Mouse (Mus musculus): Measurements from ENCODE around the gene Tmem209. TPM values are rescaled to one million over a fixed set of nuclear protein-coding genes. Genes with fewer than 3 reads are reported as not detected.
A peak's percentile ranks its signal among the peaks of the same experiment; 100 is the strongest.

The Tmem209 gene
- polyA plus RNA-seq, 1 experiment from 2014 or later: 12.6 TPM

DNA sequence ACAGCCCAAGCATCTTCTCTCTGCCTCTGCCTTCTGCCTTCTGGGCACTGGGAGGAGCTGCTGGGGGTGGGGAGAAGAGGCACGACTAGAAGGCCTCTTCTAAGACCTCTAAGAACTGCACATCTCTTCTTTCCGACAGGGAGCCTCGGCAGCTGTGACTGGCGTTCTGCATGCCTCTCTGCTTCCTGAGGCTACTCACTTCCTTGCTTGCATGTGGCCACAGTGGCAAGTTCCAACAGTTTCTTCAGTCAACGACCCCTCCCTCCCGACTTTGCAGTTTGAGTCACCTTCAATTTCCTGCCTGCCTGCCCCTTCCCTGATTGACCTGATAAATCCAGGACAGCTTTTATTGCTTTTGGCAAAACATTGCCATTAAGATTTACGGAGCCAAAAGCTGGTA is 46.8 kb downstream of the Tmem209 start:
- Histone ChIP-seq H3K4me3 (ENCODE audit: low read depth, low read length) (no peak overlapping the region), H3K27ac (ENCODE audit: low read depth) (no peak overlapping the region), H3K9ac (replicated peaks) (no peak overlapping the region), H3K36me3 (replicated peaks; ENCODE audit: insufficient read depth, low read length) (no peaks in the 10 kb centered on the region), H3K4me2 (ENCODE audit: low read depth, low read length) (no peak overlapping the region), H3K27me3 (ENCODE audit: insufficient read depth, low read length) (peaks cover 7% of the 10 kb centered on the region; the same call in 1 of the 2 replicates), H3K9me3 (ENCODE audit: low read length) (no peaks in the 10 kb centered on the region), H3K4me1 (ENCODE audit: insufficient read depth) (peaks cover 21% of the 10 kb centered on the region)
- WGBS (ENCODE audit: insufficient replicate concordance): 25% methylated on average over 7 of the region's 7 CpGs
- no peak for DNase-seq
- no peak for ATAC-seq
- TF ChIP-seq CTCF (IDR thresholded peaks at IDR 0.05; ENCODE audit: low read depth): no peak
- TF ChIP-seq EP300 (IDR thresholded peaks at IDR 0.05; ENCODE audit: low read depth): no peak

DNA sequence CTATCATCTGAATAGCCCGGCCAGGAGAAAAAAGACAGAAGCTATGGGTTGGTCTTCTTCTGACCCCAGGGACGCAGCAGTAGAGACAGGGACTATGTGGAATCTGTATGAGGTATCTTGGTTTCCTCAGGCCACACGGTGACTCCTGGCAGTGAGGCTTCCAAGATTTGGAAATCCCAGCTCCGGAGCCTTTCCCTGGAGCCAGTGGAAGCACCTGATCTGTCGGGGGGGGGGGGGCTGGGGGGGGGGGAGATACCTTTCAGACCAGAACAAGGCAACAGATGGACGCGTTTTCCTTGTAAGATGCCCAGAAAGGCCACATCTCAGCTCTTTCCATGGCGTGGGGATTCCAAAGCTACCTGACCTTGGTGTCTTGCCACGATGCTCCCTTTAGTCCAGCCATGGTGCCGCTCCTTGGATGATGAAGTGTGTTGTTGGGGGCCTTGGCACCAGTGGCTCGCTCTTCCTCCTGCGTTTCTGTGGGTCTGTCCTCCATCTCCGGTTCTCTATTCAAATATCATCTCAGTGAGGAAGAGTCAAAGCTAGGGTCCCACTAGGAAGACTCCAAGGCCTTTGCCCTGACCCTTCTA is 47.7 kb downstream of the Tmem209 start:
- no peaks in the 10 kb centered on the region for H3K9me3 ChIP-seq (ENCODE audit: low read length)
- ATAC-seq (no peak), DNase-seq (no peak)
- 68% methylated on average over 12 of the region's 13 CpGs for WGBS (ENCODE audit: insufficient replicate concordance)
- H3K4me3 ChIP-seq (ENCODE audit: low read depth, low read length): no peak overlapping the region
- no peak overlapping the region for H3K4me2 ChIP-seq (ENCODE audit: low read depth, low read length)
- no peak overlapping the region for H3K27ac ChIP-seq (ENCODE audit: low read depth)
- no peak overlapping the region for H3K9ac ChIP-seq (replicated peaks)
- peaks cover 21% of the 10 kb centered on the region for H3K4me1 ChIP-seq (ENCODE audit: insufficient read depth)
- H3K36me3 ChIP-seq (replicated peaks; ENCODE audit: insufficient read depth, low read length): no peaks in the 10 kb centered on the region
- no peak for TF ChIP-seq CTCF (IDR thresholded peaks at IDR 0.05; ENCODE audit: low read depth)
- no peak for TF ChIP-seq EP300 (IDR thresholded peaks at IDR 0.05; ENCODE audit: low read depth)
- peaks cover 7% of the 10 kb centered on the region; the same call in 1 of the 2 replicates for H3K27me3 ChIP-seq (ENCODE audit: insufficient read depth, low read length)

DNA sequence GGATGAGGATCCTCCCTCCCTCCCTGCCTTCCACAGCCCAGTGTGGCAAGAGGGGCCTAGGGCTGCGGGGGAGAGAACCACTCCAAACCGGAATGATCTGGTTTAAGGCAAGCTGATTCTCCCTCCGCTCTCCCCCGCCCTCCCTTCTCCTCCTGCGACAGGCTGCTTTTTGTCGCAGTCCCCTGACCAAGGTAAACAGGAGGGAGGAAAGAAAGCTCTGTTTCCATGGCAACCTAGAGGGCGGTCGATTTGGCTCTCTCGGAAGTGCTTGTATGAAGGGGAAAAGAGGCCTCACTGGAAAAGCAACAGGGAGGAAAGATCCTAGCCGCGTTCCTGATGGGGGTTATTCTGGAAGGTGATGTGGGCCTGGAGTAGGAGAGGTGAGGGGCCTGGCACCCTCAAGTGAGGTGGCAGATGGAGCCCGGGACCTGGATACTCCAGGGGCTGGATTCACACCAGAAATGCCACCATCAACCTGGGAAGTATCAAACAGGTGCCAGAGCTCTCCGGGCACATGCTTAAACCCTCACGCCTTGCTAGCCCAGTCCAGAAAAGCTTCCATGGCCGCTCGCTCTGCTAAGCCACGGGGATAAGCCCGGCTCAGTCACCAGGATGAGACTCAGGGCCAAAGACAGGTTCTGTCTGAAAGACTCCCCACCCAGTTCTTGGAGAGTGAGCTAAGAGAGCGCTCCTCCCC is 48.7 kb downstream of the Tmem209 start:
- H3K4me1 ChIP-seq (ENCODE audit: insufficient read depth): peaks cover 21% of the 10 kb centered on the region
- H3K9ac ChIP-seq (replicated peaks): no peak overlapping the region
- DNase-seq (peak; percentile 68), ATAC-seq (peak; percentile 88)
- no peak overlapping the region for H3K4me3 ChIP-seq (ENCODE audit: low read depth, low read length)
- no peaks in the 10 kb centered on the region for H3K9me3 ChIP-seq (ENCODE audit: low read length)
- H3K27ac ChIP-seq (ENCODE audit: low read depth): 0 out of 2 replicates have a peak overlapping the region, but pooled peaks have one; percentile 16
- H3K27me3 ChIP-seq (ENCODE audit: insufficient read depth, low read length): peaks cover 7% of the 10 kb centered on the region; the same call in 1 of the 2 replicates
- H3K36me3 ChIP-seq (replicated peaks; ENCODE audit: insufficient read depth, low read length): no peaks in the 10 kb centered on the region
- peak overlapping the region; percentile 82 for H3K4me2 ChIP-seq (ENCODE audit: low read depth, low read length)
- TF ChIP-seq EP300 (IDR thresholded peaks at IDR 0.05; ENCODE audit: low read depth) (no peak), CTCF (IDR thresholded peaks at IDR 0.05; ENCODE audit: low read depth) (no peak)
- 32% methylated on average over 18 of the region's 19 CpGs for WGBS (ENCODE audit: insufficient replicate concordance)

DNA sequence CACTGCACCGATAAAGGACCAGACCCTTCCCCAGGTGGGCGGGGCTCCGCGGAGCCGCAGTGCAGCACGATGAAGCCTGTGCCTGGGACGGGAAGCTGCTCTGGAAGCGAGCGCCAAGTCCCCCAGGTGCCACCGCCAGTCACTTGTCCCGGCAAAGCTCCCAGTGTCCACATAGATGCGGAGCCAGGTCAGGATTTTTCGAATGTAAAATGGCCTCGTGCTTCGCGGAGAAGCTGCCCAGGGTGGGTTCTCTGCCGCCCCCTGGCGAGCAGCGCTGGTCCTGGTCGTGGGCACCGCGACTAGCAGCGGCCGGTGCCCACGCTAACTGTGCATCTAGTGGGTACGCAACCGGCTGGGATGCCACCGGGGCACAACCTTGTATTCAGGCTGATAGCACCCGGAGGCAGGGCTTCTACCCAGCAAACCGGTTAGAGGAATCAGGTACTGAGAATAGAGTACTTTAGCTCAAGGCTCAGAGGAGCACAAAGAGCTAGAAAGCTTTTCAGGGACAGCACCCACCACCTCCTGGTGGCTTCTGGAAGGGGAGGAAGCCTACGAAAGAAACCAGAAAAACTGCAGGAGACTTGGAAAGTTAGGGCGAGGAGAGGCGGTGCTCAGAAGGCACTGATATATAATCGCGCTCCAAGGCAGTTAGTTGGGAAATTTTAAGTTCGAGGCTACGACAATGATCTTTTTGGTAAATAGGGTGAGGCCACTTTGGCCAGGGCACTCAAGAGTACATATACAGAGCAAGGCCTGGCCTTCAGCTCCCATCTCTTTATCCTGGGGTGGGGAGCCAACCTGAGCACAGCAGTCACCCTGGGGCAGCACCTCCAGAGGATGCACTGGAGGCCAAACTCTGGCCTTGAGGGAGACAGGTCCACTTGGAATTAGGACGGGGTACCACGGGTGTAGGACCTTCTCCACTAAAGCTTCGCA is 49.5 kb downstream of the Tmem209 start:
- H3K27me3 ChIP-seq (ENCODE audit: insufficient read depth, low read length): peaks cover 7% of the 10 kb centered on the region; the same call in 1 of the 2 replicates
- ATAC-seq: peak; percentile 65
- peak overlapping the region; percentile 82 for H3K4me2 ChIP-seq (ENCODE audit: low read depth, low read length)
- H3K36me3 ChIP-seq (replicated peaks; ENCODE audit: insufficient read depth, low read length): no peaks in the 10 kb centered on the region; the same call in 1 of the 2 replicates
- H3K4me1 ChIP-seq (ENCODE audit: insufficient read depth): peaks cover 21% of the 10 kb centered on the region
- TF ChIP-seq CTCF (IDR thresholded peaks at IDR 0.05; ENCODE audit: low read depth): peak; percentile 92
- TF ChIP-seq EP300 (IDR thresholded peaks at IDR 0.05; ENCODE audit: low read depth): no peak
- H3K9me3 ChIP-seq (ENCODE audit: low read length): no peaks in the 10 kb centered on the region
- DNase-seq: peak; percentile 88
- peak overlapping the region; percentile 54 for H3K9ac ChIP-seq (replicated peaks)
- peak overlapping the region; percentile 51 for H3K4me3 ChIP-seq (ENCODE audit: low read depth, low read length)
- H3K27ac ChIP-seq (ENCODE audit: low read depth): peak overlapping the region; percentile 60; the same call in 1 of the 2 replicates
- 8% methylated on average over 40 of the region's 40 CpGs for WGBS (ENCODE audit: insufficient replicate concordance)

DNA sequence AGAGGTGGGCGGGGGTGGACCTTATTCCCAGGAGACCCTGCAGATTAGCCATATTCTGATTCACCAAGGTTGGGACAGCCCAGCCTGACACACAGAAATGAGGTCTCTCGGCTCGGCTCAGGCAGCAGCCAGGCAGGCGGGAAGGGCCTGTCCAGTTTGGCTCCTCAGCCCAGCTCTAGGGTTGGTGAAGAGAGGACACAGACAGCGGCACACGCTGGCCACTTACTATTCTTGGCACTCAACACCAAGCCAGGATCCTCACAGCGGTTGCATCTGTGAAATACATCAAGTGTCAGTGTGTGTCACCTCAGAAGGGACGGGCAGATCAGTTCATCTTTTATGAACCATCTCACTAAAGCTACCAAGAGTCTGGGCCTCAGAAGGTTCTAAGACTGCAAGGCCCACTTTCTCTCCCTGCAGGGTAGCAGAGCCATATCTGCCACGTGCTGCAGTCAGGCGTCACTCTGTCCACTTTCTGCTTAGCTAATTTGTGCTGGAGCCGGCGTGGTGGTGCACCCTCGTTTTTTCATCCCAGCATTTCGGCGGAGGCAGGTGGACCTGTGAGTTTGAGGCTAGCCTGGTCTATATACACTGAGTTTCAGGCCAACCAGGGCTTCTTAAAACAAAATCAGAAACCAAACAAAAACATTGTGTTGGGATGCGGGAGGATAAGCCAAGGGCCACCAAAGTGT is 50.4 kb downstream of the Tmem209 start:
- Histone ChIP-seq H3K4me1 (ENCODE audit: insufficient read depth) (peaks cover 21% of the 10 kb centered on the region), H3K9ac (replicated peaks) (peak overlapping the region; percentile 54; the same call in 1 of the 2 replicates), H3K27me3 (ENCODE audit: insufficient read depth, low read length) (peaks cover 7% of the 10 kb centered on the region; the same call in 1 of the 2 replicates), H3K4me3 (ENCODE audit: low read depth, low read length) (peak overlapping the region; percentile 51), H3K36me3 (replicated peaks; ENCODE audit: insufficient read depth, low read length) (no peaks in the 10 kb centered on the region; the same call in 1 of the 2 replicates), H3K27ac (ENCODE audit: low read depth) (no peak overlapping the region), H3K9me3 (ENCODE audit: low read length) (no peaks in the 10 kb centered on the region), H3K4me2 (ENCODE audit: low read depth, low read length) (peak overlapping the region; percentile 82)
- ATAC-seq: no peak
- DNase-seq: no peak
- TF ChIP-seq CTCF (IDR thresholded peaks at IDR 0.05; ENCODE audit: low read depth): no peak
- TF ChIP-seq EP300 (IDR thresholded peaks at IDR 0.05; ENCODE audit: low read depth): no peak
- 69% methylated on average over 16 of the region's 16 CpGs for WGBS (ENCODE audit: insufficient replicate concordance)
